Mouse (Mus musculus) embryonic facial prominence, embryonic 14.5 days (tissue): ENCODE measurements at regions not wholly inside any gene's neighbourhood (a gene's known extent, or its start where the extent isn't known, plus 50 kb on each side); places are given as distances from the start of the nearest gene placed in this dataset.

ENCODE experiments used
- ATAC-seq: fragments of 200-750 bp; cut with Nextera tagmentation; 2 replicates; pipeline ENCODE4 v1.8.0; 2017; ENCODE audit warnings: low read depth, moderate number of reproducible peaks, moderate TSS enrichment
- DNase-seq: peaks from one replicate; pipeline ENCODE4 v3.0.0-alpha.2; 2015; ENCODE audit warnings: low spot score
- H3K27ac ChIP-seq: fragments of 300-500 bp; sonication (generic); replicated peaks from 2 replicates; pipeline ENCODE4 v1.5.1; 2014; ENCODE audit warnings: low read depth, mild to moderate bottlenecking, low read length, moderate library complexity
- H3K27me3 ChIP-seq: fragments of 300-500 bp; sonication (generic); replicated peaks from 2 replicates; pipeline ENCODE4 v1.6.1; 2014; ENCODE audit warnings: low read length; ENCODE audit not compliant: control insufficient read depth, insufficient read depth
- H3K36me3 ChIP-seq: fragments of 300-500 bp; sonication (generic); 2 replicates; pipeline ENCODE4 v1.6.1; 2014; ENCODE audit warnings: low read length, mixed read lengths; ENCODE audit not compliant: control insufficient read depth, insufficient read depth
- H3K4me1 ChIP-seq: fragments of 300-500 bp; sonication (generic); 2 replicates; pipeline ENCODE4 v1.6.1; 2014; ENCODE audit warnings: antibody characterized with exemption, low read length; ENCODE audit not compliant: control insufficient read depth, insufficient read depth
- H3K4me2 ChIP-seq: fragments of 300-500 bp; sonication (generic); 2 replicates; pipeline ENCODE4 v1.6.1; 2014; ENCODE audit warnings: low read depth, mild to moderate bottlenecking, low read length, moderate library complexity, mixed read lengths
- H3K4me3 ChIP-seq: fragments of 300-500 bp; sonication (generic); 2 replicates; pipeline ENCODE4 v1.5.1; 2014; ENCODE audit warnings: low read depth, mild to moderate bottlenecking, low read length
- H3K9ac ChIP-seq: fragments of 300-500 bp; sonication (generic); 2 replicates; pipeline ENCODE4 v1.6.1; 2014; ENCODE audit warnings: low read depth, mild to moderate bottlenecking, low read length, moderate library complexity, mixed read lengths
- H3K9me3 ChIP-seq: fragments of 300-500 bp; sonication (generic); 2 replicates; pipeline ENCODE4 v1.6.1; 2016; ENCODE audit warnings: low read length; ENCODE audit not compliant: control insufficient read depth
- WGBS: fragments of 180-500 bp; shearing (Covaris S2); extraction: QIAGEN DNeasy Blood & Tissue Kit; methylation state at CpG from one replicate; pipeline ENCODE4 v1.1.7; 2014; 5-methylcytosine and 5-hydroxymethylcytosine counted together

GRCm38 (mm10) chr8:115486904-115487303 is 220.7 kb downstream of the Maf start:
- H3K4me2 ChIP-seq: no peak overlapping the region
- H3K9me3 ChIP-seq: no peaks in the 10 kb centered on the region
- WGBS: 39% methylated on average over 3 of the region's 3 CpGs
- ATAC-seq (no peak), DNase-seq (no peak)
- H3K36me3 ChIP-seq: no peaks in the 10 kb centered on the region
- no peak overlapping the region for H3K4me3 ChIP-seq
- no peak overlapping the region for H3K9ac ChIP-seq
- no peaks in the 10 kb centered on the region for H3K27me3 ChIP-seq
- no peak overlapping the region for H3K27ac ChIP-seq
- 0 out of 2 replicates have a peak, but pooled peaks cover 2% of the 10 kb centered on the region for H3K4me1 ChIP-seq

GRCm38 (mm10) chr8:115481136-115481535 is 226.5 kb downstream of the Maf start:
- H3K9ac ChIP-seq: no peak overlapping the region
- H3K9me3 ChIP-seq: no peaks in the 10 kb centered on the region
- H3K4me1 ChIP-seq: peaks cover 7% of the 10 kb centered on the region; the same call in 1 of the 2 replicates
- H3K36me3 ChIP-seq: no peaks in the 10 kb centered on the region
- DNase-seq: no peak
- no peak overlapping the region for H3K4me3 ChIP-seq
- ATAC-seq: no peak
- no peaks in the 10 kb centered on the region for H3K27me3 ChIP-seq
- H3K4me2 ChIP-seq: no peak overlapping the region
- H3K27ac ChIP-seq: no peak overlapping the region
- whole genome bisulfite sequencing: 30% methylated on average over 7 of the region's 7 CpGs

GRCm38 (mm10) chr8:115478406-115479060 is 229.1 kb downstream of the Maf start:
- Histone ChIP-seq H3K4me3 (no peak overlapping the region), H3K9me3 (no peaks in the 10 kb centered on the region), H3K4me2 (no peak overlapping the region), H3K27ac (no peak overlapping the region), H3K36me3 (no peaks in the 10 kb centered on the region), H3K27me3 (0 out of 2 replicates have a peak, but pooled peaks cover 4% of the 10 kb centered on the region), H3K4me1 (peaks cover 7% of the 10 kb centered on the region; the same call in 1 of the 2 replicates), H3K9ac (no peak overlapping the region)
- WGBS: 66% methylated on average over 11 of the region's 11 CpGs
- DNase-seq (no peak), ATAC-seq (no peak)

- no peak for DNase-seq
- WGBS: 77% methylated on average over 9 of the region's 9 CpGs
- Histone ChIP-seq H3K4me1 (peaks cover 6% of the 10 kb centered on the region; the same call in 1 of the 2 replicates), H3K27me3 (0 out of 2 replicates have a peak, but pooled peaks cover 4% of the 10 kb centered on the region), H3K4me3 (no peak overlapping the region), H3K4me2 (no peak overlapping the region), H3K9ac (no peak overlapping the region), H3K27ac (no peak overlapping the region), H3K9me3 (no peaks in the 10 kb centered on the region), H3K36me3 (no peaks in the 10 kb centered on the region)
- ATAC-seq: no peak
These were observed 231.5 kb downstream of the Maf start for GRCm38 (mm10) chr8:115476071-115476470.

GRCm38 (mm10) chr8:115475156-115475555 is 232.4 kb downstream of the Maf start:
- Histone ChIP-seq H3K4me2 (no peak overlapping the region), H3K4me3 (no peak overlapping the region), H3K27ac (no peak overlapping the region), H3K36me3 (no peaks in the 10 kb centered on the region), H3K9ac (no peak overlapping the region), H3K9me3 (no peaks in the 10 kb centered on the region), H3K4me1 (peaks cover 3% of the 10 kb centered on the region; the same call in 1 of the 2 replicates), H3K27me3 (0 out of 2 replicates have a peak, but pooled peaks cover 4% of the 10 kb centered on the region)
- WGBS: 84% methylated on average over 10 of the region's 10 CpGs
- DNase-seq (no peak), ATAC-seq (no peak)

GRCm38 (mm10) chr8:115473974-115474373 is 233.6 kb downstream of the Maf start:
- Histone ChIP-seq H3K4me1 (peaks cover 2% of the 10 kb centered on the region; the same call in 1 of the 2 replicates), H3K36me3 (no peaks in the 10 kb centered on the region), H3K27me3 (0 out of 2 replicates have a peak, but pooled peaks cover 4% of the 10 kb centered on the region), H3K9ac (no peak overlapping the region), H3K27ac (no peak overlapping the region), H3K4me3 (no peak overlapping the region), H3K9me3 (no peaks in the 10 kb centered on the region), H3K4me2 (no peak overlapping the region)
- ATAC-seq: no peak
- 57% methylated on average over 8 of the region's 8 CpGs for WGBS
- DNase-seq: no peak

- peak; percentile 67 for DNase-seq
- no peak for ATAC-seq
- Histone ChIP-seq H3K4me2 (no peak overlapping the region), H3K4me3 (no peak overlapping the region), H3K36me3 (no peaks in the 10 kb centered on the region), H3K9me3 (no peaks in the 10 kb centered on the region), H3K4me1 (peaks cover 4% of the 10 kb centered on the region; the same call in 1 of the 2 replicates), H3K27me3 (no peaks in the 10 kb centered on the region), H3K27ac (no peak overlapping the region), H3K9ac (no peak overlapping the region)
- 36% methylated on average over 9 of the region's 9 CpGs for WGBS
These were observed 241.0 kb downstream of the Maf start for GRCm38 (mm10) chr8:115466553-115466952.

- no peak overlapping the region for H3K4me3 ChIP-seq
- no peak overlapping the region for H3K4me2 ChIP-seq
- DNase-seq: peak; percentile 51
- 63% methylated on average over 7 of the region's 7 CpGs for WGBS
- no peaks in the 10 kb centered on the region for H3K9me3 ChIP-seq
- H3K27ac ChIP-seq: no peak overlapping the region
- no peak overlapping the region for H3K9ac ChIP-seq
- no peaks in the 10 kb centered on the region for H3K27me3 ChIP-seq
- no peaks in the 10 kb centered on the region for H3K36me3 ChIP-seq
- ATAC-seq: no peak
- H3K4me1 ChIP-seq: peaks cover 4% of the 10 kb centered on the region; the same call in 1 of the 2 replicates
These were observed 241.5 kb downstream of the Maf start for GRCm38 (mm10) chr8:115466122-115466521.

- WGBS: 55% methylated on average over 6 of the region's 6 CpGs
- Histone ChIP-seq H3K9me3 (no peaks in the 10 kb centered on the region), H3K4me3 (no peak overlapping the region), H3K9ac (no peak overlapping the region), H3K4me2 (no peak overlapping the region), H3K27me3 (no peaks in the 10 kb centered on the region), H3K36me3 (no peaks in the 10 kb centered on the region), H3K4me1 (peaks cover 4% of the 10 kb centered on the region; the same call in 1 of the 2 replicates), H3K27ac (no peak overlapping the region)
- DNase-seq: no peak
- ATAC-seq: no peak
These were observed 244.9 kb downstream of the Maf start for GRCm38 (mm10) chr8:115462657-115463056.
